Mouse (Mus musculus) embryonic facial prominence, embryonic 15.5 days (tissue): Measurements from ENCODE around the gene Ccdc85c. TPM values are rescaled to one million over a fixed set of nuclear protein-coding genes. Genes with fewer than 3 reads are reported as not detected.

ENCODE experiments used
- ATAC-seq: fragments of 200-750 bp; cut with Nextera tagmentation; 2 replicates; pipeline ENCODE4 v1.8.0; 2017; ENCODE audit warnings: low read depth, moderate TSS enrichment; ENCODE audit not compliant: insufficient number of reproducible peaks, low FRiP score, low TSS enrichment
- H3K27ac ChIP-seq: fragments of 300-500 bp; sonication (generic); replicated peaks from 2 replicates; pipeline ENCODE4 v1.5.1; 2015; ENCODE audit warnings: mild to moderate bottlenecking, inconsistent platforms
- H3K27me3 ChIP-seq: fragments of 300-500 bp; sonication (generic); 2 replicates; pipeline ENCODE4 v1.6.1; 2015; ENCODE audit warnings: inconsistent platforms
- H3K36me3 ChIP-seq: fragments of 300-500 bp; sonication (generic); 2 replicates; pipeline ENCODE4 v1.6.1; 2015; ENCODE audit warnings: mild to moderate bottlenecking, inconsistent platforms
- H3K4me1 ChIP-seq: fragments of 300-500 bp; sonication (generic); 2 replicates; pipeline ENCODE4 v1.6.1; 2015; ENCODE audit warnings: inconsistent platforms
- H3K4me2 ChIP-seq: fragments of 300-500 bp; sonication (generic); replicated peaks from 2 replicates; pipeline ENCODE4 v1.6.1; 2015; ENCODE audit warnings: mild to moderate bottlenecking, inconsistent platforms
- H3K4me3 ChIP-seq: fragments of 300-500 bp; sonication (generic); replicated peaks from 2 replicates; pipeline ENCODE4 v1.5.1; 2015; ENCODE audit warnings: mild to moderate bottlenecking, inconsistent platforms
- H3K9ac ChIP-seq: fragments of 300-500 bp; sonication (generic); 2 replicates; pipeline ENCODE4 v1.6.1; 2015; ENCODE audit warnings: inconsistent platforms
- H3K9me3 ChIP-seq: fragments of 300-500 bp; sonication (generic); replicated peaks from 2 replicates; pipeline ENCODE4 v1.6.1; 2016; ENCODE audit warnings: inconsistent platforms
- WGBS: fragments of 180-500 bp; shearing (Covaris S2); methylation state at CpG from one replicate; pipeline ENCODE4 v1.1.7; 2015; 5-methylcytosine and 5-hydroxymethylcytosine counted together
- polyA plus RNA-seq: library from polyadenylated mRNA; unstranded; fragments of >200 nt; fragmentation: Nextera tagmentation; extraction: Ambion mirVana; gene quantifications from 2 replicates; pipeline ENCODE4 v1.2.1, GENCODE M21; 2015

Gene Ccdc85c
- polyA plus RNA-seq, 1 experiment from 2014 or later = 5.1 TPM

- no peaks in the 10 kb centered on the region for H3K4me1 ChIP-seq
- H3K36me3 ChIP-seq = peaks cover 56% of the 10 kb centered on the region
- ATAC-seq = no peak
- no peak overlapping the region for H3K27ac ChIP-seq
- no peak overlapping the region for H3K4me3 ChIP-seq
- no peaks in the 10 kb centered on the region for H3K9me3 ChIP-seq
- H3K4me2 ChIP-seq = no peak overlapping the region
- 93% methylated on average over 1 of the region's 1 CpGs for WGBS
- no peak overlapping the region for H3K9ac ChIP-seq
- H3K27me3 ChIP-seq = no peaks in the 10 kb centered on the region
These were observed 113.2 kb downstream of the Ccdc85c start for GRCm38 (mm10) chr12:108162036-108162435.

GRCm38 (mm10) chr12:108159863-108160262 lies 115.4 kb downstream of the Ccdc85c start:
- Histone ChIP-seq H3K27ac (no peak overlapping the region), H3K9me3 (no peaks in the 10 kb centered on the region), H3K4me1 (no peaks in the 10 kb centered on the region), H3K9ac (no peak overlapping the region), H3K4me3 (no peak overlapping the region), H3K36me3 (peaks cover 72% of the 10 kb centered on the region), H3K4me2 (no peak overlapping the region), H3K27me3 (no peaks in the 10 kb centered on the region)
- no peak for ATAC-seq

Other genes starting within 250 kb of the Ccdc85c start
- 85.5 and 86.0 TPM in 2 replicates for gene Setd3, start 96.1 kb downstream of the Ccdc85c start, polyA plus RNA-seq
- 3.4 and 4.2 TPM in 2 replicates for gene Ccnk, start 95.8 kb downstream of the Ccdc85c start, polyA plus RNA-seq
- gene Hhipl1, start 30.8 kb upstream of the Ccdc85c start, polyA plus RNA-seq = 0.62 and 0.67 TPM in 2 replicates
- gene Cyp46a1, start 59.0 kb upstream of the Ccdc85c start, polyA plus RNA-seq = 9.5 and 10.4 TPM in 2 replicates
- 58.2 and 64.7 TPM in 2 replicates for gene Eml1, start 95.5 kb upstream of the Ccdc85c start, polyA plus RNA-seq